Mouse (Mus musculus) stomach, postnatal 0 days (tissue): Measurements from ENCODE around the gene Bbof1. TPM values are rescaled to one million over a fixed set of nuclear protein-coding genes. Genes with fewer than 3 reads are reported as not detected.

Experiments used
- ATAC-seq: fragments of 200-750 bp; cut with Nextera tagmentation; 2 replicates; pipeline ENCODE4 v1.8.0; 2017; ENCODE audit not compliant: low FRiP score, low TSS enrichment
- DNase-seq: peaks from one replicate; pipeline ENCODE4 v3.0.0-alpha.2; 2016; ENCODE audit warnings: low spot score
- H3K27ac ChIP-seq: fragments of 300-500 bp; sonication (generic); replicated peaks from 2 replicates; pipeline ENCODE4 v1.5.1; 2014; ENCODE audit warnings: mild to moderate bottlenecking, control low read depth
- H3K27me3 ChIP-seq: fragments of 300-500 bp; sonication (generic); 2 replicates; pipeline ENCODE4 v1.6.1; 2014; ENCODE audit warnings: low read length; ENCODE audit not compliant: control insufficient read depth, insufficient read depth
- H3K36me3 ChIP-seq: fragments of 300-500 bp; sonication (generic); 2 replicates; pipeline ENCODE4 v1.6.1; 2014; ENCODE audit warnings: low read length, mixed read lengths; ENCODE audit not compliant: control insufficient read depth, insufficient read depth
- H3K4me1 ChIP-seq: fragments of 300-500 bp; sonication (generic); replicated peaks from 2 replicates; pipeline ENCODE4 v1.6.1; 2014; ENCODE audit warnings: antibody characterized with exemption; ENCODE audit not compliant: control insufficient read depth, insufficient read depth
- H3K4me2 ChIP-seq: fragments of 300-500 bp; sonication (generic); replicated peaks from 2 replicates; pipeline ENCODE4 v1.6.1; 2014; ENCODE audit warnings: low read depth, mild to moderate bottlenecking, control low read depth, moderate library complexity
- H3K4me3 ChIP-seq: fragments of 300-500 bp; sonication (generic); 2 replicates; pipeline ENCODE4 v1.5.1; 2014; ENCODE audit warnings: low read depth, low read length, control low read depth
- H3K9ac ChIP-seq: fragments of 300-500 bp; sonication (generic); 2 replicates; pipeline ENCODE4 v1.6.1; 2014; ENCODE audit warnings: mild to moderate bottlenecking, low read length, control low read depth, mixed read lengths
- H3K9me3 ChIP-seq: fragments of 300-500 bp; sonication (generic); 2 replicates; pipeline ENCODE4 v1.6.1; 2016; ENCODE audit warnings: low read length; ENCODE audit not compliant: control insufficient read depth
- CTCF ChIP-seq: IDR thresholded peaks from 2 replicates; pipeline ENCODE4 v1.5.1; 2016; ENCODE audit warnings: antibody characterized with exemption, low read depth, mild to moderate bottlenecking, moderate library complexity
- EP300 ChIP-seq: optimal IDR thresholded peaks from 2 replicates; pipeline ENCODE3; 2016; ENCODE audit warnings: antibody characterized with exemption
- WGBS: fragments of 180-500 bp; shearing (Covaris S2); extraction: QIAGEN DNeasy Blood & Tissue Kit; methylation state at CpG from one replicate; pipeline ENCODE4 v1.1.7; 2014; 5-methylcytosine and 5-hydroxymethylcytosine counted together
- polyA plus RNA-seq: library from polyadenylated mRNA; unstranded; fragments of >200 nt; fragmentation: Nextera tagmentation; extraction: Ambion mirVana; gene quantifications from 2 replicates; pipeline ENCODE4 v1.2.1, GENCODE M21; 2015

Gene Bbof1
- polyA plus RNA-seq, 1 experiment from 2014 or later = 0.68 TPM

DNA sequence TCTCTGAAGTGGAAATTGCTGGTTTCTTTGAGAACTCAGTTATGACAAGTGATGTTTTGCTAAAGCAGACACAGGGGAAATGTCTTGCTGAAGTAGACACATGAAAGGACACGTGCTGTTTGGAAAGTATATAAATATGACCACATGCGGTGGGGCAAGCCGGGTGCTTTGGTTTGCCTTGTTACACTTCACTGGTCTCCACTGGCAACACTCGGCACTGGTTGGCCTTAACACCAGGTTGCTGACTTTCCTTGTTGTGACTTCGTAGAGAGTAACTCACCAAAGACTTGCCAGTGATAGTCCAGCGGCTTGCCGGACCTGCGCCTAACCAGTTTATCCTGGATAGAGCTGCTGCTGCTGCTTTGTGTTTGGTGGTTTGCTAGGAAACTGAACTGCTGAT lies 20.8 kb upstream of the Bbof1 start:
- H3K36me3 ChIP-seq = no peaks in the 10 kb centered on the region
- WGBS = 84% methylated on average over 8 of the region's 8 CpGs
- no peak for TF ChIP-seq EP300
- no peak for DNase-seq
- no peaks in the 10 kb centered on the region for H3K27me3 ChIP-seq
- H3K4me2 ChIP-seq = no peak overlapping the region
- H3K4me3 ChIP-seq = no peak overlapping the region
- no peaks in the 10 kb centered on the region; the same call in 1 of the 2 replicates for H3K4me1 ChIP-seq
- H3K9ac ChIP-seq = no peak overlapping the region
- H3K9me3 ChIP-seq = no peaks in the 10 kb centered on the region
- no peak for ATAC-seq
- no peak overlapping the region for H3K27ac ChIP-seq

DNA sequence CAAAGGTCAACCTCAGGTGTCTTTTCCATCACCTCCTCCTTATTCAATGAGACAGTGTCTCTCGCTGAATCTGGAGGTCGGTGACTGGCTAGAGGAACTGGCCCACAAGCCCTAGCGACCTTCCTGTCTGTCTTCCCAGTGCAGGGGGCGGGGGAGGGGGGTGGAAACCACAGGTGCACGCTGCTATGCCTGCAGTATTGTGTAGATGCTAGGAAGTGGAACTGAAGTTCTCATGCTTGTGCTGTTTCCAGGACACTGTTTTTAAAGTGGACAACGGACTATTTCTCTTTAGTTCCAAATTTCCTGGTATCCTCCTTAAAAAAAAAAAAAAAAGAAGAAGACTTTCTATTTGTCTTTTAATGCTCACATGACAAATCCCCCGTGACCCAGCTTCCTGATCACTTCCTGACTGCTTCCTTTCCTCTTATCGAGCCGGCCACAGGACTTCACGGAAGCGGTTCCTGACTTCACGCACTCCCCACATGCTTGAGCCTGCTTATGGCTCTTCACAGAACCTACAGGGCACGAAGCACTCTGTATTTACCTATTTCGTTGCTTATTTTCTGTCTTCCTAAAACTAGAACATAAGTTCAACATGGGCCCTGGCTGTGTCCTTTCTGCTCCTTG lies 20.0 kb upstream of the Bbof1 start:
- H3K27ac ChIP-seq = no peak overlapping the region
- no peaks in the 10 kb centered on the region; the same call in 1 of the 2 replicates for H3K4me1 ChIP-seq
- no peak overlapping the region for H3K9ac ChIP-seq
- H3K4me2 ChIP-seq = no peak overlapping the region
- no peak for DNase-seq
- no peaks in the 10 kb centered on the region for H3K9me3 ChIP-seq
- TF ChIP-seq EP300 (no peak), CTCF (no peak)
- no peaks in the 10 kb centered on the region for H3K36me3 ChIP-seq
- ATAC-seq = no peak
- no peak overlapping the region for H3K4me3 ChIP-seq
- WGBS = 66% methylated on average over 14 of the region's 14 CpGs
- H3K27me3 ChIP-seq = no peaks in the 10 kb centered on the region

DNA sequence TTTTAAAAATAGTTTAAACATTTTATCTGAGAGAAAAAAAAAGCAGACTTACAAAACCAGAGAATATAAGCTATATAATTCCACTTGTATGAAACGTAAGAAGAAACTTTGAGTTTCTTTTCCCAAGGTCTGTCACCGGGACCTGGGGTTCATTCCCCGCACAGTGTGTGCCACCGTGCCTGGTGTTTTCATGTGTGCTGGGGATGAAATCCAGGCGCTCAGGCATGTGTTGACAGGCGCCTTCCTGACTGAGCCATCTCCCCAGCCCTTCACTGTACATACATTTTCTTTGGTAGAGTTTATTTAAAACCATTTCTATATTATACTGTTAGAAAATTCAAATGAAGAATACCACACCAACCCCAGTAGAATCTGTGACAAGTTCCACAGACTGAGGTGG lies 18.5 kb upstream of the Bbof1 start:
- 71% methylated on average over 6 of the region's 6 CpGs for WGBS
- Histone ChIP-seq H3K27ac (no peak overlapping the region), H3K4me3 (no peak overlapping the region), H3K27me3 (no peaks in the 10 kb centered on the region), H3K4me1 (no peaks in the 10 kb centered on the region; the same call in 1 of the 2 replicates), H3K9ac (no peak overlapping the region), H3K4me2 (no peak overlapping the region), H3K9me3 (no peaks in the 10 kb centered on the region), H3K36me3 (no peaks in the 10 kb centered on the region)
- ATAC-seq (no peak), DNase-seq (no peak)
- TF ChIP-seq EP300 (no peak), CTCF (no peak)

DNA sequence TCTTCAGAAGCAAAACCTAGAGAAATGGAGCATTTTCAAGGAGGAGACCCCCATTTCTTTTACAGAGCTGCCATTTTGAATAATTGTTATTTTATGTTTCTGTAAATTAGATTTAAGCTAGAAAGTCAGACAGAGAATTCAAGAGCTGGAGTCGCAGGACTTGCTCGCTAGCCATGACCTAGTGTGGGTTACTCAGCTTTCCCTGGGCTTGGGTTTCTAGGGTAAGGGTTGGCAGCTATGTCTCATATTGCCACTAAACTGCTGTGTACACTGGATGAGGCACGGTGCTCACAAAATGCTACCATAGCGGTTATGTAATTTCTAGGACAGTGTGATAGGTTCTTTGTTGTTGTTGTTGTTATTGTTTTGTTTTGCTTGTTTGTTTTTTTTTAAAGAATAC lies 16.2 kb upstream of the Bbof1 start:
- Histone ChIP-seq H3K4me3 (no peak overlapping the region), H3K4me1 (no peaks in the 10 kb centered on the region), H3K9ac (no peak overlapping the region), H3K4me2 (no peak overlapping the region), H3K27ac (no peak overlapping the region), H3K27me3 (no peaks in the 10 kb centered on the region), H3K9me3 (no peaks in the 10 kb centered on the region), H3K36me3 (no peaks in the 10 kb centered on the region)
- WGBS = 94% methylated on average over 4 of the region's 4 CpGs
- ATAC-seq (no peak), DNase-seq (no peak)
- TF ChIP-seq EP300 (no peak), CTCF (no peak)

- TF ChIP-seq CTCF (no peak), EP300 (no peak)
These were observed 15.0 kb upstream of the Bbof1 start for GRCm38 (mm10) chr12:84393847-84394246.

GRCm38 (mm10) chr12:84396947-84397679 lies 11.8 kb upstream of the Bbof1 start:
- TF ChIP-seq CTCF = no peak
- TF ChIP-seq EP300 = peak; percentile 28
- no peaks in the 10 kb centered on the region for H3K4me1 ChIP-seq
- ATAC-seq = no peak
- H3K27me3 ChIP-seq = no peaks in the 10 kb centered on the region
- DNase-seq = no peak
- H3K4me2 ChIP-seq = no peak overlapping the region
- WGBS = 71% methylated on average over 14 of the region's 14 CpGs
- no peak overlapping the region for H3K9ac ChIP-seq
- H3K9me3 ChIP-seq = no peaks in the 10 kb centered on the region
- 0 out of 2 replicates have a peak overlapping the region, but pooled peaks have one; percentile 35 for H3K27ac ChIP-seq
- no peaks in the 10 kb centered on the region for H3K36me3 ChIP-seq
- H3K4me3 ChIP-seq = no peak overlapping the region

More at GRCm38 (mm10) chr12:84393847-84394246, 15.0 kb upstream of the Bbof1 start:
- DNase-seq (no peak), ATAC-seq (no peak)
- 74% methylated on average over 5 of the region's 5 CpGs for WGBS
- H3K27me3 ChIP-seq = no peaks in the 10 kb centered on the region
- no peak overlapping the region for H3K4me2 ChIP-seq
- H3K4me1 ChIP-seq = no peaks in the 10 kb centered on the region
- H3K27ac ChIP-seq = no peak overlapping the region
- H3K9ac ChIP-seq = no peak overlapping the region
- H3K36me3 ChIP-seq = no peaks in the 10 kb centered on the region
- H3K9me3 ChIP-seq = no peaks in the 10 kb centered on the region
- no peak overlapping the region for H3K4me3 ChIP-seq
